Mouse (Mus musculus) embryonic facial prominence, embryonic 15.5 days (tissue): ENCODE measurements around the gene Kmt2e. TPM values are rescaled to one million over a fixed set of nuclear protein-coding genes. Genes with fewer than 3 reads are reported as not detected.
"Not testable (repeated sequence)": the region's sequence is repeated elsewhere in the genome, so short reads cannot be mapped to it uniquely, and the experiment has no call there.

Experiments
- ATAC-seq: fragments of 200-750 bp; cut with Nextera tagmentation; 2 replicates; pipeline ENCODE4 v1.8.0; 2017; ENCODE audit warnings: low read depth, moderate TSS enrichment; ENCODE audit not compliant: insufficient number of reproducible peaks, low FRiP score, low TSS enrichment
- H3K27ac ChIP-seq: fragments of 300-500 bp; sonication (generic); replicated peaks from 2 replicates; pipeline ENCODE4 v1.5.1; 2015; ENCODE audit warnings: mild to moderate bottlenecking, inconsistent platforms
- H3K27me3 ChIP-seq: fragments of 300-500 bp; sonication (generic); 2 replicates; pipeline ENCODE4 v1.6.1; 2015; ENCODE audit warnings: inconsistent platforms
- H3K36me3 ChIP-seq: fragments of 300-500 bp; sonication (generic); 2 replicates; pipeline ENCODE4 v1.6.1; 2015; ENCODE audit warnings: mild to moderate bottlenecking, inconsistent platforms
- H3K4me1 ChIP-seq: fragments of 300-500 bp; sonication (generic); 2 replicates; pipeline ENCODE4 v1.6.1; 2015; ENCODE audit warnings: inconsistent platforms
- H3K4me2 ChIP-seq: fragments of 300-500 bp; sonication (generic); replicated peaks from 2 replicates; pipeline ENCODE4 v1.6.1; 2015; ENCODE audit warnings: mild to moderate bottlenecking, inconsistent platforms
- H3K4me3 ChIP-seq: fragments of 300-500 bp; sonication (generic); replicated peaks from 2 replicates; pipeline ENCODE4 v1.5.1; 2015; ENCODE audit warnings: mild to moderate bottlenecking, inconsistent platforms
- H3K9ac ChIP-seq: fragments of 300-500 bp; sonication (generic); 2 replicates; pipeline ENCODE4 v1.6.1; 2015; ENCODE audit warnings: inconsistent platforms
- H3K9me3 ChIP-seq: fragments of 300-500 bp; sonication (generic); replicated peaks from 2 replicates; pipeline ENCODE4 v1.6.1; 2016; ENCODE audit warnings: inconsistent platforms
- WGBS: fragments of 180-500 bp; shearing (Covaris S2); methylation state at CpG from one replicate; pipeline ENCODE4 v1.1.7; 2015; 5-methylcytosine and 5-hydroxymethylcytosine counted together
- polyA plus RNA-seq: library from polyadenylated mRNA; unstranded; fragments of >200 nt; fragmentation: Nextera tagmentation; extraction: Ambion mirVana; gene quantifications from 2 replicates; pipeline ENCODE4 v1.2.1, GENCODE M21; 2015

The Kmt2e gene
- polyA plus RNA-seq, 1 experiment from 2014 or later = 109 TPM

DNA sequence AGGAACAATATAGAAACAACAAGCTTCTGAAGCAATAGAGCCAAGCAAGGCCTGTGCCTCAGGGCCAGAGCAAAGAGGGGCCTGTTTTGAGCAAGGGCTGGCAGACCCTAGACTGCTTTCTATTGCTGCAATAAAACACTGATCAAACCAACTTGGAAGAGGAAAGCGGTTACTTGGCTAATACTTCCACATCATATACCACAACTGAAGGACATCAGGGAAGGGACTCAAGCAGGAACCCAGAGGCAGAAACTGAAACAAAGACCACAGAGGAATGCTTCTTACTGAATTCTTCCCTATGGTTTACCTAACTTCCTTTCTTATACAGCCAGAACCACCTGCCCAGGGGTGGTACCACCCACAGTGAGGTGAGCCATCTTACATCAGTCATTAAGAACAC is 87.4 kb downstream of the Kmt2e start:
- H3K4me3 ChIP-seq = no peak overlapping the region
- no peak overlapping the region for H3K4me2 ChIP-seq
- H3K9me3 ChIP-seq = no peaks in the 10 kb centered on the region
- no peaks in the 10 kb centered on the region for H3K27me3 ChIP-seq
- 86% methylated on average over 1 of the region's 1 CpGs for WGBS
- no peak for ATAC-seq
- H3K9ac ChIP-seq = no peak overlapping the region
- peaks cover 37% of the 10 kb centered on the region for H3K36me3 ChIP-seq
- no peak overlapping the region for H3K27ac ChIP-seq
- no peaks in the 10 kb centered on the region for H3K4me1 ChIP-seq

DNA sequence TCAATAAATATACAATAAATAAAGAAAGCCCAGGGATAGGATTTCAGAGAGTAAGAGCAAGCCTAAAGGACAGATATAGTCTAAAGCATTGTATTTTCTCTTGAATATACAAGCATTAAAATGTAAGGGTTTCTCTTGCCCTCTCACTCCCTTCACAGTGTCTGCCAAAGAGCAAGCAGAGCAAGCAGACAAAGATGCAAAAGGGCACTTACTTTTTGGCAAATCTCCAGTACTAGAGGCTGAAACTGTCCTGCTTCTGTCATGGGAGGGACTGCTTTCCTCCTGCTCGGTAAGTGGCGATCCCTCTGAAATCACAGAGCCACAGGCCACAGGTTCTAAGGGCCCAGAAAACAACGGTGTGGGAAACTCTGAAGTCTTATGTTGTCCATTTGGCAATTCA is 89.7 kb downstream of the Kmt2e start:
- peaks cover 27% of the 10 kb centered on the region for H3K36me3 ChIP-seq
- no peak for ATAC-seq
- no peak overlapping the region for H3K4me2 ChIP-seq
- no peaks in the 10 kb centered on the region for H3K27me3 ChIP-seq
- H3K4me3 ChIP-seq = no peak overlapping the region
- no peaks in the 10 kb centered on the region for H3K9me3 ChIP-seq
- no peak overlapping the region for H3K27ac ChIP-seq
- no peak overlapping the region for H3K9ac ChIP-seq
- no peaks in the 10 kb centered on the region for H3K4me1 ChIP-seq
- 81% methylated on average over 3 of the region's 3 CpGs for WGBS

DNA sequence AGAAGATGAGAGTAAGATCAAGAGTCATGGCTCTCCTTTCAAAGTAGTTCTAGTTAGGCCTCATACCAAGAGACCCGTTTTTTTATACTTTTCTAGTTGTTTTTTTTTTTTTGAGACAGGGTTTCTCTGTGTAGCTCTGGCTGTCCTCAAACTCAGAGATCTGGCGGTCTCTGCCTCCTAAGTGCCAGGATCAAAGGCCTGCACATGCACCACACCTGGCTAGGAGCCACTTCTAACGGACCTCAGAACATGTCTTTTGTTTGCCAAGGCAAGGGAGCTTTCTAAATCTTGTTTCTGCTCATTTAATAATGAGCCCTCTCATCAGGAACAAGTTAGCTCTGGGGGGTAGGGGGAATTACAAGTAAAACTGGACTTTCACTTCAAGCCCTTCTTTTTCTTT is 90.4 kb downstream of the Kmt2e start:
- WGBS = 66% methylated on average over 3 of the region's 3 CpGs
- no peaks in the 10 kb centered on the region for H3K27me3 ChIP-seq

DNA sequence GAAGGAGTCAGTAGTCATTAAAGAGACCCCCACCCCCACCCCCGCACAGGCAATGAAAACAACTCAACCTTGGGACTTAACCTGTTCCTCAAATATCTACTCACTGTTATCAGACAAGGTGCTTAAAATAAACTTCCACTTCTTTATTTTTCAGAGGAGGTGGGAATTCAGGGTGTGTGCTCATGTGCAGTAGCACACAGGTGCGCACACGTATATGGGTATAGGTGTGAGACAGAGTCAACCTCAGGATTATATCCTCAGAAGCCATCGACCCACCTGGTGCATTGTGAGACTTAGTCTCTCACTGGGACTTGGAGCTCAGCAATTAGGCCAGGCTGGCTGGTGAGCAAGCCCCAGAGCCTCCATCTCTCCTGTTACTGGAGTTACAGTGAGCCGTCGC is 96.9 kb downstream of the Kmt2e start:
- no peaks in the 10 kb centered on the region for H3K27me3 ChIP-seq
- no peak overlapping the region for H3K27ac ChIP-seq
- WGBS = 92% methylated on average over 6 of the region's 6 CpGs
- H3K4me1 ChIP-seq = no peaks in the 10 kb centered on the region
- no peaks in the 10 kb centered on the region for H3K9me3 ChIP-seq
- no peak overlapping the region for H3K4me3 ChIP-seq
- H3K36me3 ChIP-seq = peaks cover 6% of the 10 kb centered on the region; the same call in 1 of the 2 replicates
- no peak overlapping the region for H3K9ac ChIP-seq
- H3K4me2 ChIP-seq = no peak overlapping the region
- no peak for ATAC-seq

More for the DNA sequence above, 90.4 kb downstream of the Kmt2e start:
- no peak overlapping the region for H3K27ac ChIP-seq
- H3K9ac ChIP-seq = no peak overlapping the region
- H3K4me2 ChIP-seq = no peak overlapping the region
- H3K4me1 ChIP-seq = no peaks in the 10 kb centered on the region
- ATAC-seq = no peak
- no peak overlapping the region for H3K4me3 ChIP-seq
- H3K9me3 ChIP-seq = no peaks in the 10 kb centered on the region
- H3K36me3 ChIP-seq = peaks cover 27% of the 10 kb centered on the region

DNA sequence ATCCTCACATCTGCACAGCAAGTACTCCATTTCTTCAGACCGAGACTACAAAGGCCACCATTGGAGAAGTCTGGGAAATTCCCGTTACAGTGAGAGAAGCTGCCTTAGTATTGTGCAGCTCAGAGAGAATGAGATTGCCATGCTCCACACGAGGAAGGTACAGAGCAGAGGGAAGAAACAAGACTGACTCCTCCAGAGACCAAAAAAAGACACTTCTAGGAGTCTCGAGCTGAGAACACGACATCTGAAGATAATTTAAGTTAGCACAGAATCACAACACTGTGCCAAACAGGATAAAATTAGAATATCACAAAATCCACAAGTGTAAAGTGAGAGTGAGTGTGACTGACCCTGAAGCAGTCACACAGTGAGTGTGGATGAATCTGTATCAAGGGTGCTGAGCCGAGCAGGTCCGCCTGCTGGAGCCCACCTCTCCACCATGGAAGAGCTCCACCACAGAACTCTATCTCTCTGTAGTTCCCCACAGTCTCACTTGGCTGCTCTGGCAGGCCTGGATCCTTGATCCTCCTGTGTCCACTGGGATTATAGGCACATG is 97.4 kb downstream of the Kmt2e start:
- WGBS = 76% methylated on average over 7 of the region's 7 CpGs
- no peaks in the 10 kb centered on the region for H3K4me1 ChIP-seq
- H3K27me3 ChIP-seq = no peaks in the 10 kb centered on the region
- H3K9ac ChIP-seq = no peak overlapping the region
- no peak overlapping the region for H3K4me3 ChIP-seq
- H3K27ac ChIP-seq = no peak overlapping the region
- H3K4me2 ChIP-seq = no peak overlapping the region
- ATAC-seq = no peak
- peaks cover 6% of the 10 kb centered on the region; the same call in 1 of the 2 replicates for H3K36me3 ChIP-seq
- H3K9me3 ChIP-seq = no peaks in the 10 kb centered on the region

DNA sequence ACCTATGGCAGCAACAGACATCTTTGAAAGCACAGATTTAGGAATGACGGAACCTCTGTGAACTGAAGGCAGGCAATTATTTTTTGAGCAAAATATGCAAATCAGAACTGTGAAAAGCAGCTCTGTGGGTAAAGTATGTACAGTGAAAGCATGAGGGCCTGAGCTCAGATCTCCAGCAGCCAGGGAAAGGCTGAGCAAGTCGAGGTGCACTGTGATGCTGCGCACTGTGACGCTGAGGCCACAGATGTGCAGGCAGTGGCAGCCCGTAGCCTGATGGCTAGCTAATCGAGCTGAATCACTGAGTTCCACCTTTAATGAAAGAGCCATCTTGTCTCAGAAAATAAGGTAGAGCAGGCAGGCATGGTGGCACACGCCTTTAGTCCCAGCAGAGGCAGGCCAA is 101.5 kb downstream of the Kmt2e start:
- Histone ChIP-seq H3K9me3 (no peaks in the 10 kb centered on the region), H3K4me2 (no peak overlapping the region), H3K27ac (no peak overlapping the region), H3K36me3 (peaks cover 20% of the 10 kb centered on the region; the same call in 1 of the 2 replicates), H3K27me3 (no peaks in the 10 kb centered on the region), H3K4me1 (no peaks in the 10 kb centered on the region), H3K4me3 (no peak overlapping the region), H3K9ac (no peak overlapping the region)
- 85% methylated on average over 7 of the region's 7 CpGs for WGBS
- no peak for ATAC-seq

DNA sequence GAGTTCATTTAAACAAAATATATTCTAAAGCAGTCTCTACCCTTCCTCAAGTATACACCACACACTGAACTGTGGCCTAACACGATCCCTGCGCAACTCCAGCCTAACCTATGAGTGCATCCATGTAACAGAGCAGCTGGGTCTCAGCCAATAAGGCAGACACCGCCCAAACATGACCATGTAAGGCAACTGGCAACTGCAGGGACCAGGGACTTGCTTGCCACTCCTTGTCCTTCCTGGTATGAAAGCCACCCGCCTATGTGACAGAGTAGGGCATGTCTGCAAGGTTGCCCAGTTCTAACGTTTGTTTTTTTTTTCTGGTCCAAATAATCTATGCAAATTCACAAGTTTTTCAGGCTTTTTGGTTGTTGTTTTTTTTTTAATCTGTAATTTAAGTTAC is 117.4 kb downstream of the Kmt2e start:
- no peak overlapping the region for H3K27ac ChIP-seq
- no peaks in the 10 kb centered on the region for H3K27me3 ChIP-seq
- peaks cover 9% of the 10 kb centered on the region; the same call in 1 of the 2 replicates for H3K36me3 ChIP-seq
- H3K4me3 ChIP-seq = no peak overlapping the region
- H3K4me1 ChIP-seq = no peaks in the 10 kb centered on the region
- WGBS = 73% methylated on average over 5 of the region's 5 CpGs
- H3K9me3 ChIP-seq = no peaks in the 10 kb centered on the region
- no peak overlapping the region for H3K4me2 ChIP-seq
- ATAC-seq = no peak
- H3K9ac ChIP-seq = no peak overlapping the region

DNA sequence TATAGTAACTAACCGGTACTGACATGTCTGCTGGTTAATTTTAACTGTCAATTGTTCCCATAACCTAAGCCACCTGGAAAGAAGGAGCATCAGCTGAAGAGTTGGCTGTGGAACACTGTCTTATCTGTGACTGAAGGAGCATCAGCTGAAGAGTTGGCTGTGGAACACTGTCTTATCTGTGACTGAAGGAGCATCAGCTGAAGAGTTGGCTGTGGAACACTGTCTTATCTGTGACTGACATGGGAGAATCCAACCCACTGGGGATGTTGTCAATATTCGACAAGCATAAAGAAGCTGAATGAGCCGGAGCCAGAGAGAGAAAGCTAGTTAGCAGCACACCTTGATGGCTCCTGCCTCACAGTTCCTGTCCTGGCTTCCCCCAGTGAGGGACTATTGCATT is 119.1 kb downstream of the Kmt2e start:
- not testable (repeated sequence) for H3K4me1 ChIP-seq, H3K9me3 ChIP-seq, H3K36me3 ChIP-seq, H3K27ac ChIP-seq, H3K27me3 ChIP-seq, ATAC-seq, H3K4me3 ChIP-seq, H3K9ac ChIP-seq, H3K4me2 ChIP-seq
- WGBS = 67% methylated on average over 3 of the region's 3 CpGs
